Comparison of ENCODE assay signal across 16 mouse cellular contexts in the genomic region with DNA sequence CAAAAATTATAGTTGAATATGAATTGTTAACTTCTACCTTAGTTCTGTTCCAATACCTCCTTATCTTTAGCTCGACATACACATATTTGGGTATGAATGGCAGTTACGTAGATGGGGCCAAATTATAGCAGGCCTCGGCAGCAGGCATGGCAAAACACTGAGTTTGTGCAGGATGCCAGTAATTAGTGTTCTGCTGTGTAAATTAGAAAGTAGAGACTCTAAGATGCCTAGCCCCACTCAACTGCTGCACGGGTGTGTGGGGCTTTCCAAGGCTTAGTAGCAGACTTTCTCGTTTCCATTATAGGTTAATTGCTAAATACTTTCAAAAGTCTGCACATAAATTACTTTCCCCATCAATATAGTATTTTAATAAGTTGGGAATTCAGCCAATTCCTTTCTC.
"Had no signal": no experiment of that assay in that cellular context is flagged by ENCODE, and none has a peak within 500 bp of the region (broad histone marks: within the 10 kb centered on the region; RNA-seq: fewer than 3 reads in every experiment).

No protein-coding gene starts in this region.

- H3K27me3 ChIP-seq: lung, embryonic 15.5 days; megakaryocyte, embryonic 14.5 days; midbrain, embryonic 13.5 days; midbrain, embryonic 15.5 days; neural tube, embryonic 12.5 days; stomach, embryonic 15.5 days had no signal

- H3K4me3 ChIP-seq: lung, embryonic 15.5 days; megakaryocyte, embryonic 14.5 days; midbrain, embryonic 13.5 days; midbrain, embryonic 15.5 days; neural tube, embryonic 12.5 days; stomach, embryonic 15.5 days had no signal

- H3K9ac ChIP-seq: lung, embryonic 15.5 days; midbrain, embryonic 13.5 days; midbrain, embryonic 15.5 days; neural tube, embryonic 12.5 days; stomach, embryonic 15.5 days had no signal

- H3K36me3 ChIP-seq: lung, embryonic 15.5 days; midbrain, embryonic 13.5 days; midbrain, embryonic 15.5 days; neural tube, embryonic 12.5 days; stomach, embryonic 15.5 days had no signal

- DNase-seq: lung, adult 2 months; lung, postnatal 14 days; lung, postnatal 36 days; right cerebral cortex, postnatal 14 days; thymus, postnatal 14 days; thymus, postnatal 36 days had no signal

- ATAC-seq: lung, postnatal 0 days; midbrain, embryonic 13.5 days; midbrain, embryonic 15.5 days had no signal

- H3K27ac ChIP-seq: lung, embryonic 15.5 days; macrophage; midbrain, embryonic 13.5 days; midbrain, embryonic 15.5 days; neural tube, embryonic 12.5 days; stomach, embryonic 15.5 days; stomach, postnatal 0 days had no signal

- H3K9me3 ChIP-seq: lung, embryonic 15.5 days; megakaryocyte, embryonic 14.5 days; midbrain, embryonic 13.5 days; midbrain, embryonic 15.5 days; neural tube, embryonic 12.5 days; stomach, embryonic 15.5 days had no signal

- H3K4me1 ChIP-seq: lung, embryonic 15.5 days; megakaryocyte, embryonic 14.5 days; midbrain, embryonic 13.5 days; midbrain, embryonic 15.5 days; neural tube, embryonic 12.5 days; stomach, embryonic 15.5 days had no signal

- H3K4me2 ChIP-seq: lung, embryonic 15.5 days; midbrain, embryonic 11.5 days; midbrain, embryonic 13.5 days; midbrain, embryonic 15.5 days; neural tube, embryonic 12.5 days; stomach, embryonic 15.5 days had no signal
